Mouse (Mus musculus): ENCODE results near the gene Gm20605.

DNA sequence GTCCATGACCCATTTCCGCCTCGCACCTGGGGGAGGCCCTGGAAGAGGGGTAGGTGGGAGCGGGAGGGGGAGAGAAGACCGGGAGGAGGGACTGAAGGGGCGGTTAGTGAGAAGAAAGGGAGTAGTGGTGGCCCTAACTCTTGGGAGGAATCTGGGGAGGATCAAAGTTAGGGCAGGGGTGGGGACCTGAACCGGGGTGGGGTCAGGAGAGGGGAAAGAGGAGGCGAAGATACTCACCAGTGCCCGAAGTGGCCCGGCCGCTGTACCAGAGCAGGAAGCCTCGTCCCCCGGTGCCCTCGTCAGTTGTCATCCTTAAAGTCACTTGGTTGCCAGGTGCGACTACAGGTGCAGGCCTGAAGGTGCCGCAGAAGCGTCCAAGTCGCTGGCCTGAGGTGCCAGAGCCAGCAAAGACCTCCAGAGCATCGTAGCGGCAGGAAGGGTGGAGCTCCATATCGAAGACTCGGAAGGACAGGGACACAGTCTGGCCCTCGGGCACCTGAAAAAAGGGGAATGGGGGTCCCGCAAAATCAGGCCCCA, 20.3 kb upstream of the Gm20605 start:
- TF ChIP-seq POLR2A (IDR thresholded peaks at IDR 0.05; ENCODE audit: borderline replicate concordance, extremely low read depth, low read depth, low read length), result no peak
- peak; percentile 19; the same call in 1 of the 2 replicates for TF ChIP-seq CTCF (IDR thresholded peaks at IDR 0.05; ENCODE audit: insufficient read depth, low read length)

Data from lung, adult 2 months (tissue).